Mouse (Mus musculus) layer of hippocampus, adult 6 months (tissue): Measurements from ENCODE around the gene Gm28576. TPM values are rescaled to one million over a fixed set of nuclear protein-coding genes. Genes with fewer than 3 reads are reported as not detected.

Experiments used
- long read RNA-seq, 2 experiments: library from polyadenylated mRNA; unstranded; transcript quantifications; one replicate each; pipeline ENCODE4 v2.0.0; 2019 to 2020
- polyA plus RNA-seq: library from polyadenylated mRNA; unstranded; fragments of <200 nt; fragmentation: Nextera tagmentation; gene quantifications from 2 replicates; pipeline ENCODE4 v1.2.3, GENCODE M21; 2021

Gm28576 gene
- polyA plus RNA-seq = not detected in 2 replicates
- long read RNA-seq, experiment 1 = 0 reads
- long read RNA-seq, experiment 2 = 0 reads

GRCm38 (mm10) chrY:7722641-7723040 lies at the start of gene Gm28576:
Gene Gm28576, plus strand, starts transcription at chrY:7722941.

Other genes starting within 250 kb of the Gm28576 start
- not detected in 2 replicates for gene Gm20826, start 84.5 kb upstream of the Gm28576 start, polyA plus RNA-seq